ENCODE assay signal across 11 mouse cellular contexts in the genomic region with DNA sequence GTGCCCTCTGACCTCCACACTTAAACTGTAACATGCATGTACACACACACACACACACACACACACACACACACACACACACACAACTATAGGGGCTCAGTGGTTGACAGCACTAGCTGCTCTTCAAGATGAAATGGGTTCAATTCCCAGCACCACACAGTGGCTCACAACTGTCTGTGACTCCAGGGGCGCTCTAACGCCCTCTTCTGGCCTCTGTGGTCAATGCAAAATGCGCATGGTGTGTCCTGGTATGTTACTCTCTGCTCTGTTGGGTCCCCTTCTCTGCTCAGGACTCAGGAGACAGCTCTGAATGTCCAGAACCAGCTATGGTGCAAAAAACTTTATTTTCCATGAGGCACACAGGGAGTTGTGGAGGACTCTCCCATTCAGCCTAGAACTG. TPM values are rescaled to one million over a fixed set of nuclear protein-coding genes. Genes with fewer than 3 reads are reported as not detected.
DNase-seq lines count a peak whose midpoint lies in the region; ATAC-seq and TF ChIP-seq lines count a peak whose summit lies in the region.
"Had no signal": no experiment of that assay in that cellular context is flagged by ENCODE, and none has a peak within 500 bp of the region (broad histone marks: within the 10 kb centered on the region; RNA-seq: fewer than 3 reads in every experiment).

No protein-coding gene starts in this region.

- no peak for DNase-seq in layer of hippocampus, adult 2 months (ENCODE audit: low spot score in 2 of 2)
- DNase-seq in layer of hippocampus, adult 11-12 months (ENCODE audit: low spot score): no peak
- DNase-seq in NIH3T3 (ENCODE audit: low read depth): peak; percentile 46
- DNase-seq in heart, postnatal 0 days (ENCODE audit: low spot score): no peak
- peak; percentile 41 for DNase-seq in naive thymus-derived CD4-positive, alpha-beta T cell, adult 2 months (ENCODE audit: low read depth)
- no peak for DNase-seq in cerebellum, postnatal 36 days
- DNase-seq in gastrocnemius, postnatal 25 days: no peak

- no peaks in the 10 kb centered on the region for H3K27me3 ChIP-seq in heart, postnatal 0 days (ENCODE audit: control insufficient read depth, insufficient read depth, low read length)

- no peak overlapping the region for H3K9ac ChIP-seq in heart, postnatal 0 days (replicated peaks; ENCODE audit: low read depth, low read length)

- TF ChIP-seq CTCF in layer of hippocampus, adult 2 months (conservative IDR thresholded peaks at IDR 0.05): no peak
- peak; percentile 17; the same call in 1 of the 2 replicates for TF ChIP-seq CTCF in heart, postnatal 0 days (IDR thresholded peaks at IDR 0.05; ENCODE audit: low read depth)

- TF ChIP-seq EP300 in heart, postnatal 0 days (IDR thresholded peaks at IDR 0.05; ENCODE audit: low read depth): no peak

- 69% methylated on average over 3 of the region's 3 CpGs for WGBS in heart, postnatal 0 days

- H3K9me3 ChIP-seq in heart, postnatal 0 days (replicated peaks; ENCODE audit: control insufficient read depth, low read length): no peaks in the 10 kb centered on the region

- H3K4me1 ChIP-seq in heart, postnatal 0 days (ENCODE audit: control insufficient read depth, insufficient read depth): 0 out of 2 replicates have a peak, but pooled peaks cover 6% of the 10 kb centered on the region

- peak; percentile 9; the same call in 1 of the 2 replicates for ATAC-seq in heart, postnatal 0 days (ENCODE audit: insufficient read depth, low read depth)

- no peak overlapping the region for H3K4me3 ChIP-seq in layer of hippocampus, adult 2 months
- no peak overlapping the region for H3K4me3 ChIP-seq in heart, postnatal 0 days (ENCODE audit: low read depth, low read length)

- H3K4me2 ChIP-seq in heart, postnatal 0 days (ENCODE audit: low read depth, low read length): 0 out of 2 replicates have a peak overlapping the region, but pooled peaks have one; percentile 1

- peak overlapping the region; percentile 51; the same call in 1 of the 2 replicates for H3K27ac ChIP-seq in layer of hippocampus, adult 2 months
- peak overlapping the region; percentile 44 for H3K27ac ChIP-seq in heart, postnatal 0 days (ENCODE audit: low read depth)
- H3K27ac ChIP-seq: macrophage had no signal

- H3K36me3 ChIP-seq in heart, postnatal 0 days (replicated peaks; ENCODE audit: control insufficient read depth, insufficient read depth, low read length): no peaks in the 10 kb centered on the region

RNA-seq across cellular contexts. Expression of gene Tns4, which starts 23.8 kb away (rescaled TPM):
- not detected for total RNA-seq in layer of hippocampus, adult 2 months (2021)
- total RNA-seq in heart, postnatal 0 days (2014; rRNA removed; ENCODE audit: low replicate concordance): 0.69 TPM in 1 of 2 replicates, not detected in the other
- 0.05 and 0.12 TPM in 2 replicates for polyA plus RNA-seq in heart, postnatal 0 days (2015; fragmentation: Nextera tagmentation; extraction: Ambion mirVana)
- total RNA-seq in gastrocnemius, postnatal 25 days (2021): under 1 TPM in 1 of 2 experiments, not detected in 1; 0.05 TPM
- total RNA-seq: hematopoietic stem cell, adult 5-6 weeks; layer of hippocampus, postnatal 36 days had no signal
- polyA plus RNA-seq: neural tube, embryonic 14.5 days had no signal

RNA-seq across cellular contexts. Expression of gene Igfbp4, which starts 24.3 kb away (rescaled TPM):
- 10 to 100 TPM; 69.4 to 71.9 TPM for total RNA-seq in layer of hippocampus, adult 2 months (2021)
- total RNA-seq in heart, postnatal 0 days (2014; rRNA removed; ENCODE audit: low replicate concordance): 221 and 277 TPM in 2 replicates
- 186 and 201 TPM in 2 replicates for polyA plus RNA-seq in heart, postnatal 0 days (2015; fragmentation: Nextera tagmentation; extraction: Ambion mirVana)
- total RNA-seq in gastrocnemius, postnatal 25 days (2021): 10 to 100 TPM; 38.6 to 49.1 TPM

RNA-seq across cellular contexts. Expression of gene Top2a, which starts 41.4 kb away (rescaled TPM):
- 1 to 10 TPM; 1.7 to 3.0 TPM for total RNA-seq in layer of hippocampus, adult 2 months (2021)
- total RNA-seq in heart, postnatal 0 days (2014; rRNA removed; ENCODE audit: low replicate concordance): 52.9 and 91.1 TPM in 2 replicates
- 38.2 and 38.9 TPM in 2 replicates for polyA plus RNA-seq in heart, postnatal 0 days (2015; fragmentation: Nextera tagmentation; extraction: Ambion mirVana)
- 1 to 10 TPM; 2.3 to 3.8 TPM for total RNA-seq in gastrocnemius, postnatal 25 days (2021)

Comparison
In these comparisons a context has a peak if more than half of its experiments do, and no peak if none do; other contexts are left out.
1. DNase-seq: peak in NIH3T3 (single experiment) and naive thymus-derived CD4-positive, alpha-beta T cell, adult 2 months (single experiment); none in layer of hippocampus, adult 2 months (0 of 2), layer of hippocampus, adult 11-12 months (single experiment), heart, postnatal 0 days (single experiment), cerebellum, postnatal 36 days (0 of 2) and gastrocnemius, postnatal 25 days (single experiment).
2. RNA of gene Top2a, which starts 41.4 kb away (total RNA-seq): 52.9 to 91.1 TPM in heart, postnatal 0 days; 2.3 to 3.8 TPM in gastrocnemius, postnatal 25 days and 1.7 to 3.0 TPM in layer of hippocampus, adult 2 months; every median in the first group is over 10 times any median in the second.